Mouse (Mus musculus) neural tube, embryonic 15.5 days (tissue): ENCODE results near the gene Snx27. TPM values are rescaled to one million over a fixed set of nuclear protein-coding genes. Genes with fewer than 3 reads are reported as not detected.
A peak's percentile ranks its signal among the peaks of the same experiment; 100 is the strongest.

Experiments
- ATAC-seq: fragments of 200-750 bp; cut with Nextera tagmentation; 2 replicates; pipeline ENCODE4 v1.8.0; 2017; ENCODE audit warnings: mild to moderate bottlenecking, moderate TSS enrichment, moderate library complexity; ENCODE audit not compliant: low FRiP score
- H3K27ac ChIP-seq: fragments of 300-500 bp; sonication (generic); replicated peaks from 2 replicates; pipeline ENCODE4 v1.5.1; 2015; ENCODE audit warnings: mild to moderate bottlenecking, inconsistent platforms
- H3K27me3 ChIP-seq: fragments of 300-500 bp; sonication (generic); replicated peaks from 2 replicates; pipeline ENCODE4 v1.6.1; 2015; ENCODE audit warnings: inconsistent platforms
- H3K36me3 ChIP-seq: fragments of 300-500 bp; sonication (generic); 2 replicates; pipeline ENCODE4 v1.6.1; 2015; ENCODE audit warnings: inconsistent platforms
- H3K4me1 ChIP-seq: fragments of 300-500 bp; sonication (generic); 2 replicates; pipeline ENCODE4 v1.6.1; 2015; ENCODE audit warnings: inconsistent platforms
- H3K4me2 ChIP-seq: fragments of 300-500 bp; sonication (generic); 2 replicates; pipeline ENCODE4 v1.6.1; 2015; ENCODE audit warnings: inconsistent platforms, mild to moderate bottlenecking, moderate library complexity
- H3K4me3 ChIP-seq: fragments of 300-500 bp; sonication (generic); replicated peaks from 2 replicates; pipeline ENCODE4 v1.5.1; 2015; ENCODE audit warnings: mild to moderate bottlenecking, inconsistent platforms
- H3K9ac ChIP-seq: fragments of 300-500 bp; sonication (generic); replicated peaks from 2 replicates; pipeline ENCODE4 v1.6.1; 2015; ENCODE audit warnings: mild to moderate bottlenecking, inconsistent platforms
- H3K9me3 ChIP-seq: fragments of 300-500 bp; sonication (generic); replicated peaks from 2 replicates; pipeline ENCODE4 v1.6.1; 2016; ENCODE audit warnings: inconsistent platforms
- WGBS: fragments of 180-500 bp; shearing (Covaris S2); methylation state at CpG from one replicate; pipeline ENCODE4 v1.1.7; 2015; ENCODE audit warnings: mixed read lengths; 5-methylcytosine and 5-hydroxymethylcytosine counted together
- polyA plus RNA-seq: library from polyadenylated mRNA; unstranded; fragments of >200 nt; fragmentation: Nextera tagmentation; extraction: Ambion mirVana; gene quantifications from 2 replicates; pipeline ENCODE4 v1.2.1, GENCODE M21; 2015

Gene Snx27
- polyA plus RNA-seq, 1 experiment from 2014 or later: 96.6 TPM

GRCm38 (mm10) chr3:94565127-94565526 lies 17.4 kb downstream of the Snx27 start:
- no peaks in the 10 kb centered on the region; the same call in 1 of the 2 replicates for H3K36me3 ChIP-seq
- no peak overlapping the region for H3K4me3 ChIP-seq
- no peak for ATAC-seq
- peaks cover 9% of the 10 kb centered on the region for H3K4me1 ChIP-seq
- no peak overlapping the region for H3K9ac ChIP-seq
- H3K27ac ChIP-seq: 0 out of 2 replicates have a peak overlapping the region, but pooled peaks have one; percentile 48
- no peaks in the 10 kb centered on the region for H3K27me3 ChIP-seq
- H3K4me2 ChIP-seq: no peak overlapping the region
- 57% methylated on average over 3 of the region's 3 CpGs for WGBS
- H3K9me3 ChIP-seq: no peaks in the 10 kb centered on the region

- Histone ChIP-seq H3K27ac (no peak overlapping the region), H3K36me3 (peaks cover 5% of the 10 kb centered on the region), H3K4me1 (peaks cover 9% of the 10 kb centered on the region), H3K4me3 (no peak overlapping the region), H3K27me3 (no peaks in the 10 kb centered on the region), H3K9me3 (no peaks in the 10 kb centered on the region), H3K9ac (no peak overlapping the region), H3K4me2 (no peak overlapping the region)
- ATAC-seq: no peak
- 81% methylated on average over 4 of the region's 4 CpGs for WGBS
These were observed 18.0 kb downstream of the Snx27 start for GRCm38 (mm10) chr3:94564356-94565010.

- Histone ChIP-seq H3K4me2 (no peak overlapping the region), H3K9ac (no peak overlapping the region), H3K36me3 (peaks cover 13% of the 10 kb centered on the region), H3K27ac (no peak overlapping the region), H3K4me3 (no peak overlapping the region), H3K27me3 (no peaks in the 10 kb centered on the region), H3K4me1 (peaks cover 9% of the 10 kb centered on the region), H3K9me3 (no peaks in the 10 kb centered on the region)
- 78% methylated on average over 3 of the region's 3 CpGs for WGBS
- no peak for ATAC-seq
These were observed 19.4 kb downstream of the Snx27 start for GRCm38 (mm10) chr3:94563163-94563562.

GRCm38 (mm10) chr3:94559931-94560429 lies 22.5 kb downstream of the Snx27 start:
- Histone ChIP-seq H3K9me3 (no peaks in the 10 kb centered on the region), H3K4me2 (no peak overlapping the region), H3K9ac (no peak overlapping the region), H3K27me3 (no peaks in the 10 kb centered on the region), H3K4me1 (peaks cover 4% of the 10 kb centered on the region), H3K36me3 (peaks cover 19% of the 10 kb centered on the region), H3K27ac (no peak overlapping the region), H3K4me3 (no peak overlapping the region)
- ATAC-seq: no peak
- WGBS: 82% methylated on average over 5 of the region's 5 CpGs

GRCm38 (mm10) chr3:94549041-94549440 lies 33.5 kb downstream of the Snx27 start:
- 88% methylated on average over 2 of the region's 2 CpGs for WGBS
- ATAC-seq: no peak
- Histone ChIP-seq H3K4me2 (no peak overlapping the region), H3K27ac (no peak overlapping the region), H3K9me3 (no peaks in the 10 kb centered on the region), H3K4me3 (no peak overlapping the region), H3K27me3 (no peaks in the 10 kb centered on the region), H3K9ac (no peak overlapping the region), H3K36me3 (no peaks in the 10 kb centered on the region), H3K4me1 (peaks cover 7% of the 10 kb centered on the region)

- H3K4me2 ChIP-seq: no peak overlapping the region
- H3K9ac ChIP-seq: no peak overlapping the region
- no peaks in the 10 kb centered on the region for H3K27me3 ChIP-seq
- H3K36me3 ChIP-seq: 0 out of 2 replicates have a peak, but pooled peaks cover 4% of the 10 kb centered on the region
- WGBS: 81% methylated on average over 3 of the region's 3 CpGs
- H3K4me1 ChIP-seq: no peaks in the 10 kb centered on the region
- no peak overlapping the region for H3K27ac ChIP-seq
- H3K4me3 ChIP-seq: no peak overlapping the region
- no peaks in the 10 kb centered on the region for H3K9me3 ChIP-seq
- ATAC-seq: no peak
These were observed 45.3 kb downstream of the Snx27 start for GRCm38 (mm10) chr3:94537187-94537586.

GRCm38 (mm10) chr3:94533968-94534367 lies 48.5 kb downstream of the Snx27 start:
- Histone ChIP-seq H3K36me3 (peaks cover 17% of the 10 kb centered on the region), H3K9me3 (no peaks in the 10 kb centered on the region)
- no peak for ATAC-seq

GRCm38 (mm10) chr3:94526731-94527130 lies 55.8 kb downstream of the Snx27 start:
- Histone ChIP-seq H3K9ac (no peak overlapping the region), H3K4me3 (no peak overlapping the region), H3K36me3 (peaks cover 41% of the 10 kb centered on the region), H3K9me3 (no peaks in the 10 kb centered on the region), H3K4me2 (no peak overlapping the region), H3K27ac (no peak overlapping the region), H3K27me3 (no peaks in the 10 kb centered on the region), H3K4me1 (no peaks in the 10 kb centered on the region)
- WGBS: 67% methylated on average over 2 of the region's 2 CpGs
- no peak for ATAC-seq

More at GRCm38 (mm10) chr3:94533968-94534367, 48.5 kb downstream of the Snx27 start:
- Histone ChIP-seq H3K4me3 (no peak overlapping the region), H3K27ac (no peak overlapping the region), H3K4me1 (no peaks in the 10 kb centered on the region), H3K27me3 (no peaks in the 10 kb centered on the region), H3K9ac (no peak overlapping the region), H3K4me2 (no peak overlapping the region)

GRCm38 (mm10) chr3:94506664-94507063 lies 75.9 kb downstream of the Snx27 start:
- no peaks in the 10 kb centered on the region for H3K9me3 ChIP-seq
- WGBS: 95% methylated on average over 1 of the region's 1 CpGs
- H3K4me3 ChIP-seq: no peak overlapping the region
- no peak for ATAC-seq
- no peaks in the 10 kb centered on the region for H3K4me1 ChIP-seq
- H3K27me3 ChIP-seq: no peaks in the 10 kb centered on the region
- no peak overlapping the region for H3K27ac ChIP-seq
- H3K36me3 ChIP-seq: peaks cover 47% of the 10 kb centered on the region
- H3K9ac ChIP-seq: no peak overlapping the region
- H3K4me2 ChIP-seq: no peak overlapping the region

- 74% methylated on average over 3 of the region's 3 CpGs for WGBS
- H3K9ac ChIP-seq: no peak overlapping the region
- ATAC-seq: 0 out of 2 replicates have a peak, but pooled peaks have one; percentile 41
These were observed 80.3 kb downstream of the Snx27 start for GRCm38 (mm10) chr3:94502243-94502642.

GRCm38 (mm10) chr3:94497162-94497561 lies 85.4 kb downstream of the Snx27 start:
- no peak overlapping the region for H3K4me3 ChIP-seq
- H3K27me3 ChIP-seq: no peaks in the 10 kb centered on the region
- ATAC-seq: no peak
- H3K9ac ChIP-seq: no peak overlapping the region
- 72% methylated on average over 4 of the region's 4 CpGs for WGBS
- no peaks in the 10 kb centered on the region for H3K9me3 ChIP-seq
- H3K4me2 ChIP-seq: no peak overlapping the region
- H3K4me1 ChIP-seq: no peaks in the 10 kb centered on the region
- H3K36me3 ChIP-seq: peaks cover 26% of the 10 kb centered on the region
- no peak overlapping the region for H3K27ac ChIP-seq

More at GRCm38 (mm10) chr3:94502243-94502642, 80.3 kb downstream of the Snx27 start:
- H3K36me3 ChIP-seq: peaks cover 36% of the 10 kb centered on the region
- no peak overlapping the region for H3K4me2 ChIP-seq
- no peaks in the 10 kb centered on the region for H3K27me3 ChIP-seq
- no peaks in the 10 kb centered on the region for H3K9me3 ChIP-seq
- H3K4me3 ChIP-seq: no peak overlapping the region
- no peak overlapping the region for H3K27ac ChIP-seq
- no peaks in the 10 kb centered on the region for H3K4me1 ChIP-seq

GRCm38 (mm10) chr3:94487581-94487980 lies 94.9 kb downstream of the Snx27 start:
- no peak overlapping the region for H3K9ac ChIP-seq
- peaks cover 48% of the 10 kb centered on the region for H3K4me1 ChIP-seq
- H3K27me3 ChIP-seq: no peaks in the 10 kb centered on the region
- H3K9me3 ChIP-seq: no peaks in the 10 kb centered on the region
- ATAC-seq: no peak
- peaks cover 49% of the 10 kb centered on the region for H3K36me3 ChIP-seq
- H3K4me3 ChIP-seq: no peak overlapping the region
- no peak overlapping the region for H3K4me2 ChIP-seq
- no peak overlapping the region for H3K27ac ChIP-seq
- WGBS: 66% methylated on average over 6 of the region's 6 CpGs
